Mouse (Mus musculus) right cerebral cortex, postnatal 4 days (tissue): ENCODE measurements around the gene Gm10037.

Experiments
- DNase-seq: peaks from one replicate; pipeline ENCODE4 v3.0.0-alpha.2; 2022

The Gm10037 gene

DNA sequence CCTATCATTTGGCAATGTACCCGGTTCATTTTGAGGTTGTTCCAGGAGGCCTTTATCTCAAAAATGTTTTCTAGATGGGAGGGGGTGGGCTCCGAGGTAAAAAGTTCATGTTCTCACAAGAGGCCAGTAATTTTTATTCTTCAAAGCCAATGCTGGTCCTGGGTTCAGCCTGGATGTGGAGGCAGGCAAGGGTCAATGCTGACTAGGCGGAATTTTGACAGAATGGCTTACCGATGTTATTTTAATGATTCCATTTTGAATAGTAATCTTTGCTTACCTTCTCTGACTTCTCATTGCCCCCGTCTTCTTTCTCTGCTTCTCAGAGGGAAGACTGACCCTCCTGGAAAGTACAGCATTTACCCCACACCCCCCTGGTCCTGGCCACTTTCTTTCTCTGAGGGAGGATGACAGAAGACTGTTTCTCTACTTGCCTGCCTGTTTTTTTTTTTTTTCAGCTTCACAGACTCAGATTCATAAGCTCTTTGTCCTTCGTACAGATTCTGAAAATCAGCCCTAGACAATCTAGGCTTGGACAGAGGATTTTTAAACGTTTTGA, 45.9 kb downstream of the Gm10037 start:
- DNase-seq = no peak

DNA sequence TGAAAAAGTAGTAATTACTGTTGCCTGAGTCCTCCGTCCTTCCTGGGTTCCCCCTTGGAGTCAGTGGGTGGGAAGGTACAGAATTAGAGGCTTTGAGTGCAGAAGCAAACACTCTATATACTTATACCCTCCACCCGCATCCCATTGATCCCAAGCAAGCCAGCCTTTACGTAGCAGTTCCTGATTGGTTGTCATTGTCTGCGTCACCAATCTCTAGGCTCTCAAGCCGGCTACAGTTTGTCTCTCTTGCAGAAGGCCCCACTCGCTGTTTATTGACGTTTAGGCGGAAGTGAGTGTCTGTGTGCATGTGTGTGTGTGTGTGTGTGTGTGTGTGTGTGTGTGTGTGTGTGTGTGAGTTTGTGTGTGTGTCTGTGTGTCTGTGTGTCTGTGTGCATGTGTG, 53.1 kb downstream of the Gm10037 start:
- DNase-seq = no peak
